Mouse (Mus musculus): ENCODE measurements around the gene Ryr2. TPM values are rescaled to one million over a fixed set of nuclear protein-coding genes. Genes with fewer than 3 reads are reported as not detected.

Gene Ryr2
- polyA plus RNA-seq, 1 experiment from 2014 or later = 0.16 TPM

DNA sequence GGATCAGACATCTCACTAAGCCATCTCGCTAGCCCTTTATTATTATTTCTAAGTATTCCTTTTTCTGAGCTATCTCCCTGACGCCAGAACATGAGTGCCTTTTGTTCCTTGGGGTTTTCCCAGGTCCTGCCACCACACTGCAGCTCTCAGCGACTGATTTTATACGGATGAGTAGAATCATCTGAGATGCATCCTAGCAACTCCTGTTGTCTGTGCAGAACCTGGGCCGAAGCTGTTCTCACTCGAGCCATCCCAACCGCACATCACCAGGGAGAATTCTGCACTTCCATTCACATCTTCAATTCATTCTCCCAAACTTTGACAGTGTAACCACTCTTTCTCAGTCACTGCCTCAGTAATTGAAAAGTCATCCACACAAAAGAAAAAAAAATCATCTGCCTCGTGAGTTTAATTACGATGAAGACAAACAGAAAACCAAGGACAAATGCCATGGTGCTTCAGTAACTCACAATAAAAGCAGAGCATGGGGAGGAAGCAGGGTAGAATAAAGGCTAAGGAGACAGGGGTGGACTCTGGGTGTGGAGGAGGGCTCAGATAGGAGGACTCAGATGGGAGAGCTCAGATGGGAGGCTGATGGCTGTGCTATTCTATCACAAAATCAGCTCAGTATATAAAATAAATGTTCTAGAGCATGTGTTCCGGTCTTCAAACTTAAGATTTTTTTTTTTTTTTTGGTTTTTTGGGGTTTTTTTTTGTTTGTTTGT lies 226.1 kb downstream of the Ryr2 start:
- no peak for ATAC-seq
- TF ChIP-seq CTCF (IDR thresholded peaks at IDR 0.05; ENCODE audit: low read depth) = no peak
- no peak for TF ChIP-seq EP300 (IDR thresholded peaks at IDR 0.05; ENCODE audit: low read depth)

DNA sequence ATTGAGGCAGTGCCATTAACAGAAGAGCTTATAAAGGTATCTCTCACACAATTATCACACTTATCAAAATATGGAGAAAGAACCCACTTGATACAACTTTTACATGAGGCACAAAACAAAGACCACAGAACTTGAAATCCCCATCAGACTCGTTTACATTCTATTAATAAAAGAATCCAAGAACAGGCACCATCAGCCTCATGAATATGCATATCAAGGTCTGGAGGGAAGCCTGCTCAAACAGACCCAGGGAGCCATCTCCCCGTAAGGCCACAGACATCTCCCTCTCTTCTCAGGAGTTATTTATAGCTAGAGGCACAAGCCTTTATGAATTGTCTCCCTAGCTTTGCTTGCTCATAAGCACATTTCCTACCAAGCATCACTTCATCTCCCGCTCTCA lies 227.7 kb downstream of the Ryr2 start:
- DNase-seq (no peak), ATAC-seq (no peak)
- no peak for TF ChIP-seq EP300 (IDR thresholded peaks at IDR 0.05; ENCODE audit: low read depth)
- no peak for TF ChIP-seq CTCF (IDR thresholded peaks at IDR 0.05; ENCODE audit: low read depth)
- WGBS (ENCODE audit: insufficient replicate concordance) = 68% methylated on average over 3 of the region's 3 CpGs
- H3K9ac ChIP-seq (replicated peaks) = no peak overlapping the region
- no peak overlapping the region for H3K4me2 ChIP-seq (ENCODE audit: low read depth, low read length)
- no peaks in the 10 kb centered on the region for H3K4me1 ChIP-seq (ENCODE audit: insufficient read depth)
- no peaks in the 10 kb centered on the region for H3K9me3 ChIP-seq (ENCODE audit: low read length)
- H3K4me3 ChIP-seq (ENCODE audit: low read depth, low read length) = no peak overlapping the region
- no peaks in the 10 kb centered on the region for H3K36me3 ChIP-seq (replicated peaks; ENCODE audit: insufficient read depth, low read length)
- H3K27me3 ChIP-seq (ENCODE audit: insufficient read depth, low read length) = no peaks in the 10 kb centered on the region
- H3K27ac ChIP-seq (ENCODE audit: low read depth) = no peak overlapping the region

More for the DNA sequence above, 226.1 kb downstream of the Ryr2 start:
- no peak overlapping the region for H3K4me3 ChIP-seq (ENCODE audit: low read depth, low read length)
- H3K27ac ChIP-seq (ENCODE audit: low read depth) = no peak overlapping the region
- H3K9ac ChIP-seq (replicated peaks) = no peak overlapping the region
- H3K4me2 ChIP-seq (ENCODE audit: low read depth, low read length) = no peak overlapping the region
- no peaks in the 10 kb centered on the region for H3K4me1 ChIP-seq (ENCODE audit: insufficient read depth)
- H3K27me3 ChIP-seq (ENCODE audit: insufficient read depth, low read length) = no peaks in the 10 kb centered on the region
- no peaks in the 10 kb centered on the region for H3K9me3 ChIP-seq (ENCODE audit: low read length)
- 79% methylated on average over 10 of the region's 10 CpGs for WGBS (ENCODE audit: insufficient replicate concordance)
- no peak for DNase-seq
- H3K36me3 ChIP-seq (replicated peaks; ENCODE audit: insufficient read depth, low read length) = no peaks in the 10 kb centered on the region

DNA sequence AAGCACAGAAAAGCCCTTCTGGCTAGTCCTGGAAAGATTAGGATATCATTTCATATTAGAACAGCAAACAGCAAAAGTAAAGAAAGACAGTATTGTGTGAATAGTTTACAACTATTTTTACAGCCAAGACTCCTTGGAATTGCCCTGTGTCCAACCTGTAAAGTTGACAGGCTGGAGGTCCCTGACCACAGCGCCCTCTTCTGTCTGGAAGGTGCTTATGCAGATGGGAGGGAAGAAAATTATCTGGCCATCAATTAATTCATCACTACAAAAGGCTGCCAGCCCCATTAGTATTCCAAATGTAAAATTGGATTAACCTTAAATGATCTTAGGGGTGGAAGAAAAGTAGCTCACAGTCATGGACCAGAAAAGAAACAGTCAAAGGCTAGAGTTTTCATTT lies 231.9 kb downstream of the Ryr2 start:
- no peak overlapping the region for H3K9ac ChIP-seq (replicated peaks)
- no peaks in the 10 kb centered on the region for H3K36me3 ChIP-seq (replicated peaks; ENCODE audit: insufficient read depth, low read length)
- no peak overlapping the region for H3K4me3 ChIP-seq (ENCODE audit: low read depth, low read length)
- no peak overlapping the region for H3K27ac ChIP-seq (ENCODE audit: low read depth)
- H3K9me3 ChIP-seq (ENCODE audit: low read length) = no peaks in the 10 kb centered on the region
- H3K4me1 ChIP-seq (ENCODE audit: insufficient read depth) = no peaks in the 10 kb centered on the region
- no peak for TF ChIP-seq EP300 (IDR thresholded peaks at IDR 0.05; ENCODE audit: low read depth)
- peak; percentile 60 for TF ChIP-seq CTCF (IDR thresholded peaks at IDR 0.05; ENCODE audit: low read depth)
- H3K27me3 ChIP-seq (ENCODE audit: insufficient read depth, low read length) = no peaks in the 10 kb centered on the region
- no peak for DNase-seq
- no peak for ATAC-seq
- 10% methylated on average over 1 of the region's 1 CpGs for WGBS (ENCODE audit: insufficient replicate concordance)
- no peak overlapping the region for H3K4me2 ChIP-seq (ENCODE audit: low read depth, low read length)

DNA sequence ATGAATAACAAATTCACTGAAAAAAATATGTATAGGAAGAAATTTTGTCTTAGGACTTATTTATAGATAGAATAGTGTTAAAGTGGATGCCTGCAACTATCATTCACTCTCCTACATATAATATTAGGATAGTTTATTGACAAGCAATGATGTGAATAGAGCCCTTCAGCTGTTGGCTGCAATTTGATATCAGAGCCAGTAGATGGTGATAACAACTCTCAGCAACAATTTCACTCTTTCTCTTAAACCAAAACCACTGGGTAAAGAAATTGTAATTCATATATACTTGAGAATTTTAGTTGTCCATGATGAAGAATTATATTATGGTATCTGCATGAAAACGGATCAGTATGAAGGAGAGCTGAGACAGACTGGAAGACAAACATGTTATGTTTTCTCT lies 236.8 kb downstream of the Ryr2 start:
- no peaks in the 10 kb centered on the region for H3K4me1 ChIP-seq (ENCODE audit: insufficient read depth)

DNA sequence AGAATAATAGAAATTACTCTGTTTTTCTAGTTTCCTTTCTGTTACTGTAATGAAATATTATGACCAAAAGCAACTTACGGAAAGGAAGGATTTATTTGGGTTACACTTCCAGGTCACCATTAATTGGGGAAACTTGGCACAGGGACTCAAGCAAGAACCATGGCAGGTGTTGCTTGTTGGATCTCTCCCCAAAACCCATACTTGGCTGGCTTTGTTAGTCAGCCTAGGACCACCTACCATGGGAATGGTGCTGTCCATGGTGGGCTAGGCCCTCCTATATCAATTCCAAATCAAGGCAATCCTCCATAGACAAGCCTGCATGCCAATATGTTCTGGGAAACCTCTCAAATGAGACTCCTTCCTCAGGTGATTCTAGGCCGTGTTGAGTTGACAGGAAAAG lies 237.3 kb downstream of the Ryr2 start:
- H3K36me3 ChIP-seq (replicated peaks; ENCODE audit: insufficient read depth, low read length) = no peaks in the 10 kb centered on the region
- ATAC-seq (no peak), DNase-seq (no peak)
- no peak overlapping the region for H3K4me2 ChIP-seq (ENCODE audit: low read depth, low read length)
- no peak overlapping the region for H3K4me3 ChIP-seq (ENCODE audit: low read depth, low read length)
- no peak overlapping the region for H3K9ac ChIP-seq (replicated peaks)
- no peaks in the 10 kb centered on the region for H3K27me3 ChIP-seq (ENCODE audit: insufficient read depth, low read length)
- H3K4me1 ChIP-seq (ENCODE audit: insufficient read depth) = no peaks in the 10 kb centered on the region
- TF ChIP-seq CTCF (IDR thresholded peaks at IDR 0.05; ENCODE audit: low read depth) = no peak
- no peak for TF ChIP-seq EP300 (IDR thresholded peaks at IDR 0.05; ENCODE audit: low read depth)
- no peak overlapping the region for H3K27ac ChIP-seq (ENCODE audit: low read depth)
- H3K9me3 ChIP-seq (ENCODE audit: low read length) = no peaks in the 10 kb centered on the region
- 65% methylated on average over 2 of the region's 2 CpGs for WGBS (ENCODE audit: insufficient replicate concordance)

More for the DNA sequence above, 236.8 kb downstream of the Ryr2 start:
- H3K4me3 ChIP-seq (ENCODE audit: low read depth, low read length) = no peak overlapping the region
- no peaks in the 10 kb centered on the region for H3K9me3 ChIP-seq (ENCODE audit: low read length)
- DNase-seq = no peak
- no peak overlapping the region for H3K9ac ChIP-seq (replicated peaks)
- no peaks in the 10 kb centered on the region for H3K27me3 ChIP-seq (ENCODE audit: insufficient read depth, low read length)
- WGBS (ENCODE audit: insufficient replicate concordance) = 75% methylated on average over 1 of the region's 1 CpGs
- no peak overlapping the region for H3K4me2 ChIP-seq (ENCODE audit: low read depth, low read length)
- TF ChIP-seq EP300 (IDR thresholded peaks at IDR 0.05; ENCODE audit: low read depth) (no peak), CTCF (IDR thresholded peaks at IDR 0.05; ENCODE audit: low read depth) (no peak)
- H3K27ac ChIP-seq (ENCODE audit: low read depth) = no peak overlapping the region
- no peaks in the 10 kb centered on the region for H3K36me3 ChIP-seq (replicated peaks; ENCODE audit: insufficient read depth, low read length)
- ATAC-seq = no peak

DNA sequence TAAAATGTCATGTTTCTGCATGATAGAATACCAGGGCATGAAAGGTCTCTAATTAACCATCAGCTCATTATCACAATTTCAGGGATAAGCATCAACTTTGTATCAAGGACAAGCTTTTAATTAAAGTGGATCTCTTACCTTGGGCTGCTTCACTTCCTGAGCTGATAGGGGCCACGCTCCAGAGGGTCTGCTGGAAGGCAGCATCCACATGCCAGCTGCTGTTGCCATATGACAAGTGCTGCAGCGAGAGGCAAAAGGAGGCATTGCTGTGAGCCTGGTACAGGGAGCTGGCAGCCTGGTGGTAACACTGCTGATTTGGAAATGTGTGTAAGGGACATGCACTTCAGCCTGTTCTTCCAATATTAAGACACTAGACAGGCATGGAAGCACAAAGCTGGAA lies 237.8 kb downstream of the Ryr2 start:
- Histone ChIP-seq H3K27ac (ENCODE audit: low read depth) (no peak overlapping the region), H3K4me3 (ENCODE audit: low read depth, low read length) (no peak overlapping the region), H3K4me2 (ENCODE audit: low read depth, low read length) (no peak overlapping the region), H3K4me1 (ENCODE audit: insufficient read depth) (no peaks in the 10 kb centered on the region), H3K9ac (replicated peaks) (no peak overlapping the region), H3K36me3 (replicated peaks; ENCODE audit: insufficient read depth, low read length) (no peaks in the 10 kb centered on the region), H3K27me3 (ENCODE audit: insufficient read depth, low read length) (no peaks in the 10 kb centered on the region), H3K9me3 (ENCODE audit: low read length) (no peaks in the 10 kb centered on the region)
- 64% methylated on average over 2 of the region's 2 CpGs for whole genome bisulfite sequencing (ENCODE audit: insufficient replicate concordance)
- no peak for ATAC-seq
- TF ChIP-seq EP300 (IDR thresholded peaks at IDR 0.05; ENCODE audit: low read depth) = no peak
- no peak for TF ChIP-seq CTCF (IDR thresholded peaks at IDR 0.05; ENCODE audit: low read depth)
- no peak for DNase-seq
